Mouse (Mus musculus) hindbrain, embryonic 15.5 days (tissue): ENCODE data around the gene Gpbp1. TPM values are rescaled to one million over a fixed set of nuclear protein-coding genes. Genes with fewer than 3 reads are reported as not detected.

Source experiments
- ATAC-seq: fragments of 200-750 bp; cut with Nextera tagmentation; 2 replicates; pipeline ENCODE4 v1.8.0; 2017; ENCODE audit warnings: low read depth, moderate number of reproducible peaks, moderate TSS enrichment; ENCODE audit not compliant: low FRiP score
- H3K27ac ChIP-seq: fragments of 300-500 bp; sonication (generic); replicated peaks from 2 replicates; pipeline ENCODE4 v1.5.1; 2015; ENCODE audit warnings: mild to moderate bottlenecking, inconsistent platforms
- H3K27me3 ChIP-seq: fragments of 300-500 bp; sonication (generic); 2 replicates; pipeline ENCODE4 v1.6.1; 2015; ENCODE audit warnings: control low read depth, inconsistent platforms
- H3K36me3 ChIP-seq: fragments of 300-500 bp; sonication (generic); 2 replicates; pipeline ENCODE4 v1.6.1; 2015; ENCODE audit warnings: control low read depth, inconsistent platforms
- H3K4me1 ChIP-seq: fragments of 300-500 bp; sonication (generic); replicated peaks from 2 replicates; pipeline ENCODE4 v1.6.1; 2015; ENCODE audit warnings: control low read depth, inconsistent platforms
- H3K4me2 ChIP-seq: fragments of 300-500 bp; sonication (generic); 2 replicates; pipeline ENCODE4 v1.6.1; 2015; ENCODE audit warnings: moderate library complexity, mild to moderate bottlenecking, inconsistent platforms
- H3K4me3 ChIP-seq: fragments of 300-500 bp; sonication (generic); 2 replicates; pipeline ENCODE4 v1.5.1; 2015; ENCODE audit warnings: mild to moderate bottlenecking, inconsistent platforms
- H3K9ac ChIP-seq: fragments of 300-500 bp; sonication (generic); 2 replicates; pipeline ENCODE4 v1.6.1; 2015; ENCODE audit warnings: inconsistent platforms
- H3K9me3 ChIP-seq: fragments of 300-500 bp; sonication (generic); 2 replicates; pipeline ENCODE4 v1.6.1; 2016; ENCODE audit warnings: control low read depth, inconsistent platforms
- WGBS: fragments of 180-500 bp; shearing (Covaris S2); methylation state at CpG from one replicate; pipeline ENCODE4 v1.1.7; 2015; 5-methylcytosine and 5-hydroxymethylcytosine counted together
- polyA plus RNA-seq: library from polyadenylated mRNA; unstranded; fragments of >200 nt; fragmentation: Nextera tagmentation; extraction: Ambion mirVana; gene quantifications from 2 replicates; pipeline ENCODE4 v1.2.1, GENCODE M21; 2015

The Gpbp1 gene
- polyA plus RNA-seq, 1 experiment from 2014 or later, result 82.3 TPM

DNA sequence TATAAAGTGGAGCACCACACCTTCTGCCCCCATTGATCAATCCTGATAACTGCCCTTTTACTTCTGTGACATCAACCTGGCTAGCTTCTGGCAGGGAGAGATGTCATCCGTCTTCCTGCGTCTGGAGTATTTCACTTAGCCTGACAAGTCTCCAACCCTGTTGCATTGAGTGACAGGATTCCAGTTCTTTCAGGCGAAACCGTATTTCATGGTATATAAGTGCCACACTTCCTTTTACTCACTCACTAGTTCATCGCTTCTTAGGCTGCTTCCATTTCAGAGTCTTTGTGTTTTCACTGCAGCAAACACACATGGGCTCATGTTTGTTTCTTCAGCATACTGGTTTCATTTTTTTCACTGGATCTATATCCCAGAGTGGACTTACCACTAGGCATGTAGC, 19.5 kb upstream of the Gpbp1 start:
- WGBS, result 29% methylated on average over 5 of the region's 5 CpGs
- no peak overlapping the region for H3K4me2 ChIP-seq
- no peak overlapping the region for H3K4me3 ChIP-seq
- H3K27ac ChIP-seq, result no peak overlapping the region
- H3K27me3 ChIP-seq, result no peaks in the 10 kb centered on the region
- no peaks in the 10 kb centered on the region for H3K36me3 ChIP-seq
- no peak overlapping the region for H3K9ac ChIP-seq
- no peak for ATAC-seq
- H3K4me1 ChIP-seq, result no peaks in the 10 kb centered on the region
- no peaks in the 10 kb centered on the region for H3K9me3 ChIP-seq

DNA sequence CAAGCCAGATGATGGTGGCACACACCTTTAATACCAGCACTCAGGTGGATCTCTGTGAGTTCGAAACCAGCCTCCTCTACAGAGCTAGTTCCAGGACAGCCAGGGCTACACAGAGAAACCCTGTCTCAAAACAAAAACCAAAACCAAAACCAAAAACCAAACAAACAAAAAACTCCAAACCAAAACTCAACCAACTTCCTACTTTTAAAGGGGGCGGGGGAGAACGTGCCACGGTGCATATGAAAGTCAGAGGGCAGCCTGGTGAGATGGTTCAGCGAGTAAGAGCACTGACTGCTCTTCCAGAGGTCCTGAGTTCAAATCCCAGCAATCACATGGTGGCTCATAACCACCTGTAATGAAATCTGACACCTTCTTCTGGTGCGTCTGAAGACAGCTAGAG, 18.7 kb upstream of the Gpbp1 start:
- no peak overlapping the region for H3K9ac ChIP-seq
- no peaks in the 10 kb centered on the region for H3K4me1 ChIP-seq
- H3K27me3 ChIP-seq, result no peaks in the 10 kb centered on the region
- no peaks in the 10 kb centered on the region for H3K9me3 ChIP-seq
- H3K4me2 ChIP-seq, result no peak overlapping the region
- no peak overlapping the region for H3K27ac ChIP-seq
- no peaks in the 10 kb centered on the region for H3K36me3 ChIP-seq
- no peak overlapping the region for H3K4me3 ChIP-seq
- ATAC-seq, result no peak
- WGBS, result 87% methylated on average over 6 of the region's 6 CpGs

GRCm38 (mm10) chr13:111494330-111495029, 4.6 kb upstream of the Gpbp1 start:
- Histone ChIP-seq H3K4me3 (no peak overlapping the region), H3K4me2 (no peak overlapping the region), H3K9me3 (no peaks in the 10 kb centered on the region), H3K27ac (no peak overlapping the region), H3K4me1 (peaks cover 10% of the 10 kb centered on the region), H3K27me3 (peaks cover 20% of the 10 kb centered on the region), H3K36me3 (no peaks in the 10 kb centered on the region), H3K9ac (no peak overlapping the region)
- ATAC-seq, result no peak
- 59% methylated on average over 11 of the region's 11 CpGs for WGBS

DNA sequence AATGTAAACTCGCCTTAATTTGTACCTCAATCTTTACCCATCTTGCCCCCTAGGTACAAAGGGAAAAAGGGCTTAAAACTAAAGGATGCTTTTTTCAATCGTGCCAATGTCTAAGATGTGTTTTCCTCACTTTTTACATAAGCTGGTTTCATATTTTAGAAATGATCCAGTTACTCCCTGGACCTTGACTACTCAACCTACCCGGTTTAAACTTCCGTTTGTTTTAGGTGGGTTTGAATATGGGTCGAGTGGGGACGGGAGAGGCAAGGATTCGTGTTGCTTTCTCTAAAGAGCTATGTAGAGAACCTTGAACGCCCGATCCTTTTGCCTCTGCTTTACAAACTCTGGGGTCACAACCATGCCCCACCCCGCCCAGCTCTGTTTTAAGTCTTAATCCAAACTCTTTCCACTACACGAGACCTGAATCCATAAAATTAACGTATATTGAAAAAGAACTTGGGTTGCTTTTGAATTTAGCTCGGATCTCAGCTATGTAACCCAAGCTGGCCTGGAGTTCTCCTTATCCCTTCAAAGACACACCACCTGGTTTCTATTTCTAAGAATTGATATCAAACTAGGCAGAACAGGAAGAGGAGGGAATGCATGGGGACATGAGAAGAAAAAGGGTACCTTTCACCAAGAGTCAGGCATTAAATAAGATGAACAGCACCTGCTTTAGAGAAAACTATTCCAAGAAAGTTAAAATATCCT, 1.3 kb upstream of the Gpbp1 start:
- 27% methylated on average over 13 of the region's 13 CpGs for WGBS
- no peaks in the 10 kb centered on the region for H3K36me3 ChIP-seq
- no peak overlapping the region for H3K9ac ChIP-seq
- H3K4me1 ChIP-seq, result peaks cover 32% of the 10 kb centered on the region
- no peak for ATAC-seq
- no peak overlapping the region for H3K27ac ChIP-seq
- peak overlapping the region; percentile 84 for H3K4me2 ChIP-seq
- H3K9me3 ChIP-seq, result no peaks in the 10 kb centered on the region
- H3K4me3 ChIP-seq, result peak overlapping the region; percentile 97
- peaks cover 20% of the 10 kb centered on the region for H3K27me3 ChIP-seq

DNA sequence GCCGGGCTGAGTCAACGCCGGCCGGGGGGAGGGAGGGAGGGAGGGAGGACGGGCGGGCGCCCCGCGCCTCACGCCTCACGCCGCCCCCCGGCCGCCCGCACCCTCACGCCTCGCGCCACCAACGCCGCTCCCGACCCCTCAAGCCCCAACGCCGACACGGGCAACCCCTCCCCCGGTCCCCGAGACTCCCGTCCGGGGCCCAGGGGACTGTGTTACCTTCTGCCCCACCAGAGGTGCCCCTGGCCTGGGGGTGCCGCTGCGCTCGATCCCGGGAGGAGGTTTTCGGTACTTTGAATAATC, 459 bp downstream of the Gpbp1 start:
- Histone ChIP-seq H3K36me3 (no peaks in the 10 kb centered on the region), H3K4me1 (peaks cover 47% of the 10 kb centered on the region), H3K4me2 (peak overlapping the region; percentile 94), H3K9ac (peak overlapping the region; percentile 88), H3K9me3 (no peaks in the 10 kb centered on the region), H3K4me3 (peak overlapping the region; percentile 97), H3K27me3 (peaks cover 20% of the 10 kb centered on the region), H3K27ac (peak overlapping the region; percentile 94)
- no peak; the same call in 1 of the 2 replicates for ATAC-seq
- WGBS, result 0% methylated on average over 12 of the region's 33 CpGs

DNA sequence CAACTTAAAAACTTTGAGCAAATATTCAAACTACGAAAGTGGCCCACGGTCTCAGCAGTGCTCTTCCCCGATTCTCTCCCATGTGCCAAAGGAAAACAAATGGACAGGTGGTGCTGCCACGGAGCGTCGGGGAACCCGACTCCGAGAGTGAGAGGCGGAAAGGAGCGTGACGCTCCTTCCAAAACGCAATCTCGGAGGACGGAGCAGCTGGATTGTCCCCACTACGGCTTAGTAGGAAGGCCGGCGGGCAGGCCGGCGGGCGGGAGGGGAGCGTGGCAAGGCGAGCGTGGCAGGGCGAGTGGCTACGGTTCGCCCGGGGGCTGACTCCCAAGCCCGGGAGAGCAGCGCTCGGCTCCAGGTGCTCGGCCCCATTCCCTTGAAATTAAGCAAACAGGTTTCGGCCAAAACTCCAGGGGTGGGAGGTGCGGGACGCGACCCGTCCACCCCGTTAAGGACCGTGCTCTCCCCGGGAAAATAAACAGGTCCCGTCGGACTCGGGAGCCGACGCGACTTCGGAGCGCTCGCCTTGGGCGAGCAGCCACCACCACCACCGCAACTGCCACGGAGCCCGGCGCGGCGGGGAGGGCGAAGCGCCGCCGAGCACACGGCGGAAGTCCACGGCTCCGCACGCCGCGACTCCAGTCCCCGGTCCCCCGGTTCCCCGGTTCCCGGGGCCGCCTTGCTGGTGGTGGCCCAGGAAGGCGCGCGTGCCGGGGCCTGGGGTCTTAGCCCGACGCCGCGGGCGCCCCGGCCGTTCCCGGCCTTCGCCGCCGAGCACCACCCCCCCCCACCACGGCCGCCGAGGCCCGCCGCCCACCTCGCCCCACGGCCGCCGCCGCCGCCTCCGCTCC, 1.0 kb downstream of the Gpbp1 start:
- Histone ChIP-seq H3K27me3 (peaks cover 20% of the 10 kb centered on the region), H3K36me3 (no peaks in the 10 kb centered on the region), H3K4me3 (peak overlapping the region; percentile 97), H3K4me2 (peak overlapping the region; percentile 94), H3K27ac (peak overlapping the region; percentile 94), H3K4me1 (peaks cover 52% of the 10 kb centered on the region), H3K9me3 (no peaks in the 10 kb centered on the region), H3K9ac (peak overlapping the region; percentile 88)
- ATAC-seq, result peak; percentile 13
- WGBS, result under 1% methylated on average over 62 of the region's 98 CpGs

DNA sequence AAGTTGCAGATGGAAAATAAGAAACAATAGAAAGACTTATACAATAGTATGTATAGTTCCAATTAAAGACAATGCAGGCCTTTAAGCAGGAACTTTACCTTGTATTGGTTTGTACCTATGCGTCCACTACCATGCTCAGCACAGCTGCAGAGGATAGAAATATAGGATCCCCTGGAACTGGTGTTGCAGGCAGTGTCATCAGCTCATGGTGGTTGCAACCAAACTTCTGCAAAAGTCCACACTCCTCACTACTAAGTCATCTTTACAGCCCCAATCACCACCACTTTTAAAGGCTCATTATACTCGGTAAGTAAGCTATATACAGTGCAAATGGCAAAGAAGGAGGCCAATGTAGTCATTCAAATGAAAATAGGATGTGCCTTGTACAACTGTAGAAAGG, 12.2 kb downstream of the Gpbp1 start:
- no peaks in the 10 kb centered on the region for H3K9me3 ChIP-seq
- H3K36me3 ChIP-seq, result no peaks in the 10 kb centered on the region
- WGBS, result 87% methylated on average over 2 of the region's 2 CpGs
- no peak overlapping the region for H3K4me3 ChIP-seq
- H3K27ac ChIP-seq, result no peak overlapping the region
- no peak for ATAC-seq
- H3K9ac ChIP-seq, result no peak overlapping the region
- no peaks in the 10 kb centered on the region for H3K27me3 ChIP-seq
- H3K4me1 ChIP-seq, result peaks cover 50% of the 10 kb centered on the region
- H3K4me2 ChIP-seq, result no peak overlapping the region

DNA sequence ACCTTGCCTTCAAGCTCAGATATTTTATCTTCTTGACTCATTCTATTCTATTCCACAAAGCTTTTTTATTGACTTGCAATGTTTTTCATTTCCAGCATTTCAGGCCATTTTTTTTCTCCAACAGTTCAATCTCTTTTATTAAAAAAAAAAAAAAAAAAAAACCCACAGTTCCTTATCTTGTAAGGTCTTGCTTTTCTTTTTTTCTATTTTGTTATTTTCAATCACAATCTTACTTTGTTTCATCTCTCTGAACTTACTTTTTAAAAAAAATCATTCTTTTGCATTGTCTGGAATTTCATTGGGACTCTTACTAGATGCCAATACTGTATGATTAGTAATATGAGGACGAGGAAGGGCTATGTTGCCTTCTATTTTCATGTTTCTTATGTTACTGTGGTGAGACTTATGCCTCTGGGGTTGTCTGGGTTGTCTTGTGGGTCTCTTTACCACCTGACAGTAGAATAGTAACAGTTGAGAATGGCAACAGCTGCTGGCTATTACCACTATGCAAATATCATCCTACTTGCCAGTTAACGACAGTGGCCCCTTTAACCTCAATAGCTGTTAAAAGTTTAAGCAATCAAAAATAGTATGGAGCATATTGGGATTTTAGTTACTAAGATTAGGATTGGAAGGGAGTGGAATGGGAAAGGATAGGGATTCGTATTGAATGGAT, 19.2 kb downstream of the Gpbp1 start:
- Histone ChIP-seq H3K4me3 (no peak overlapping the region), H3K27ac (no peak overlapping the region), H3K4me1 (peaks cover 25% of the 10 kb centered on the region), H3K9ac (no peak overlapping the region), H3K9me3 (no peaks in the 10 kb centered on the region), H3K4me2 (no peak overlapping the region), H3K27me3 (no peaks in the 10 kb centered on the region), H3K36me3 (no peaks in the 10 kb centered on the region)
- WGBS, result 65% methylated on average over 3 of the region's 3 CpGs
- no peak for ATAC-seq

DNA sequence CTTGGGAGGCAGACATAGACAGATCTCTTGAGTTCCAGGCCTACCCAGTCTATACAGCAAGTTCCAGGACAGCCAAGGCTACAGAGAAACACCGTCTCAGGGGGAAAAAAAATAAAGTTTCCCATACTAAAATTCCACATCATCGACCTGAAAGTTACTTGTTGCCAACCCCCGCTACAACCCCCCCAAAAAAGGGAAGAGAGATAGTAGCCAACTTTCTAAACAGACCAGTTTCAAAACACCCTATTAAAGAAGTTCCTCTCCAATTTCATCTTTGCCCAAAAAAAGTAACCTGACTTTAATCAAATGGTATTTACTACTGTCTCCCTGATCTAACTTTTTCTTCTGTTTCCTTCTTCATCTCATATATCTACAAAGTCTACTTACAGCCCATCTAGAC, 22.6 kb downstream of the Gpbp1 start:
- no peaks in the 10 kb centered on the region for H3K36me3 ChIP-seq
- no peak overlapping the region for H3K4me3 ChIP-seq
- H3K4me1 ChIP-seq, result peaks cover 4% of the 10 kb centered on the region; the same call in 1 of the 2 replicates
- no peak overlapping the region for H3K4me2 ChIP-seq
- no peak overlapping the region for H3K27ac ChIP-seq
- H3K9ac ChIP-seq, result no peak overlapping the region
- no peaks in the 10 kb centered on the region for H3K9me3 ChIP-seq
- no peaks in the 10 kb centered on the region for H3K27me3 ChIP-seq
- WGBS, result 90% methylated on average over 3 of the region's 3 CpGs
- ATAC-seq, result no peak

DNA sequence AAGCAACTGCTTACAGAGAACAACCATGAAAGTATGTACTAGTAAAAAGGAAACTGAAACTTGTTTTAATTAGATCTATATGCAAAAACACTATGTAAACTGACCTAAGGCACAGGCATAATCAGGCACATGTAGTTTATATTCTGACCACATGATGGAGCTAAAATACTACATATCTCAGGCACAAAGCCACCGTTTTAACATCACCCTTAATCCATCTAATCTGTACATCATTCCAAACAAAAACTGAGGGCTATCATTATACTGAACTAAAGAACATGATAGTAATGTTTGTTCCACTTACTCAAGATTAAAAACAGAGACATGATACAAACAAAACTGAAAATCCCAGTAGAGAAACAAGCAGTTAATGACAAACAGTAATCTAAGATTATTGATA, 28.5 kb downstream of the Gpbp1 start:
- no peaks in the 10 kb centered on the region for H3K27me3 ChIP-seq
- no peaks in the 10 kb centered on the region for H3K36me3 ChIP-seq
- no peak overlapping the region for H3K4me3 ChIP-seq
- H3K4me2 ChIP-seq, result no peak overlapping the region
- H3K9ac ChIP-seq, result no peak overlapping the region
- H3K27ac ChIP-seq, result no peak overlapping the region
- no peaks in the 10 kb centered on the region for H3K9me3 ChIP-seq
- ATAC-seq, result no peak
- no peaks in the 10 kb centered on the region for H3K4me1 ChIP-seq
- WGBS, result 4% methylated on average over 1 of the region's 1 CpGs

GRCm38 (mm10) chr13:111456790-111457189, 33.1 kb downstream of the Gpbp1 start:
- Histone ChIP-seq H3K36me3 (peaks cover 12% of the 10 kb centered on the region), H3K27me3 (no peaks in the 10 kb centered on the region), H3K9ac (no peak overlapping the region), H3K9me3 (no peaks in the 10 kb centered on the region), H3K4me2 (no peak overlapping the region), H3K4me3 (no peak overlapping the region), H3K4me1 (no peaks in the 10 kb centered on the region), H3K27ac (no peak overlapping the region)
- WGBS, result 74% methylated on average over 2 of the region's 2 CpGs
- no peak for ATAC-seq

DNA sequence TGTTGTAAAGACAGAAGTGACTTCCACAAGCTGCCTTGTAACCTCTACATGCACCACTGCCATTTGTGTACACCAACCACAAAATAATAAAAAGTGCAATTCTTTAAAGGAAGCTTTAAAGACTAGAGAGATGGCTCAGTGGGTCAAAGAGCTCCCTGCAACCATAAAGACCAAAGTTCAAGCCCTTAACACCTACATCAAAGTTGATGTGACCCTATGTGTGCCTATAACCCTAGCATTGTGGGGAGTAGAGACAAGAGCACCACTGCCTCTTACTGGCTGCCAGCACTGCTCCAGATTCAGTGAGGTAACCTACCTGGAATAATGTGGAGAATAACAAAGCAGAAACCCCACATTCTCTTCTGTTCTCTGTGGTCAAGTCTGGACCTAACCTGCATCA, 45.6 kb downstream of the Gpbp1 start:
- H3K4me2 ChIP-seq, result no peak overlapping the region
- no peak for ATAC-seq
- H3K36me3 ChIP-seq, result peaks cover 9% of the 10 kb centered on the region; the same call in 1 of the 2 replicates
- H3K27ac ChIP-seq, result no peak overlapping the region
- no peaks in the 10 kb centered on the region for H3K4me1 ChIP-seq
- no peak overlapping the region for H3K4me3 ChIP-seq
- no peak overlapping the region for H3K9ac ChIP-seq
- H3K27me3 ChIP-seq, result no peaks in the 10 kb centered on the region
- H3K9me3 ChIP-seq, result no peaks in the 10 kb centered on the region
